Mouse (Mus musculus): ENCODE measurements around the gene Lce1a2. TPM values are rescaled to one million over a fixed set of nuclear protein-coding genes. Genes with fewer than 3 reads are reported as not detected.
A peak's percentile ranks its signal among the peaks of the same experiment; 100 is the strongest.
"Not testable (repeated sequence)": the region's sequence is repeated elsewhere in the genome, so short reads cannot be mapped to it uniquely, and the experiment has no call there.

The Lce1a2 gene
- total RNA-seq (2021) (not detected), polyA plus RNA-seq (2012; rRNA removed) (not detected in 2 replicates)
- long read RNA-seq, result 0 reads

- H3K27ac ChIP-seq, result no peak within 1 kb of the TSS
- H3K9ac ChIP-seq (ENCODE audit: low read depth, low read length), result no peak within 1 kb of the TSS
- TF ChIP-seq CTCF (IDR thresholded peaks at IDR 0.05), result no peak
- no peak for TF ChIP-seq POLR2A (IDR thresholded peaks at IDR 0.05; ENCODE audit: insufficient read depth, low read depth, low read length)
- no peak for TF ChIP-seq EP300 (IDR thresholded peaks at IDR 0.05; ENCODE audit: insufficient read depth, low read depth, low read length)
- no peaks in the 10 kb centered on the region for H3K36me3 ChIP-seq (ENCODE audit: control insufficient read depth, insufficient read depth, low read length)
- no peak within 1 kb of the TSS for H3K4me3 ChIP-seq
- no peaks in the 10 kb centered on the region for H3K27me3 ChIP-seq (ENCODE audit: control insufficient read depth, insufficient read depth, low read length)
- no peaks in the 10 kb centered on the region for H3K4me1 ChIP-seq (ENCODE audit: control insufficient read depth, insufficient read depth, low read length)
- intact Hi-C loops (cut with DNase I), result no loop called here
- no peak for DNase-seq
- H3K79me2 ChIP-seq (replicated peaks; ENCODE audit: control insufficient read depth, insufficient read depth, low read length), result no peaks in the 10 kb centered on the region
Measured at GRCm38 (mm10) chr3:92670215-92670614, at the start of gene Lce1a2. Gene Lce1a2 (minus strand): TSS chr3:92670315.

GRCm38 (mm10) chr3:92715122-92715521 lies 45.0 kb upstream of the Lce1a2 start:
- H3K4me3 ChIP-seq, result no peak overlapping the region
- DNase-seq, result no peak
- intact Hi-C loops (cut with DNase I), result no loop called here
- TF ChIP-seq CTCF (IDR thresholded peaks at IDR 0.05) (no peak), EP300 (IDR thresholded peaks at IDR 0.05; ENCODE audit: insufficient read depth, low read depth, low read length) (no peak), POLR2A (IDR thresholded peaks at IDR 0.05; ENCODE audit: insufficient read depth, low read depth, low read length) (no peak)
- H3K79me2 ChIP-seq (replicated peaks; ENCODE audit: control insufficient read depth, insufficient read depth, low read length), result no peaks in the 10 kb centered on the region
- H3K27me3 ChIP-seq (ENCODE audit: control insufficient read depth, insufficient read depth, low read length), result no peaks in the 10 kb centered on the region
- no peak overlapping the region for H3K27ac ChIP-seq
- no peaks in the 10 kb centered on the region for H3K4me1 ChIP-seq (ENCODE audit: control insufficient read depth, insufficient read depth, low read length)
- no peak overlapping the region for H3K9ac ChIP-seq (ENCODE audit: low read depth, low read length)
- H3K36me3 ChIP-seq (ENCODE audit: control insufficient read depth, insufficient read depth, low read length), result no peaks in the 10 kb centered on the region

- Histone ChIP-seq H3K27me3 (ENCODE audit: control insufficient read depth, insufficient read depth, low read length) (no peaks in the 10 kb centered on the region), H3K79me2 (replicated peaks; ENCODE audit: control insufficient read depth, insufficient read depth, low read length) (no peaks in the 10 kb centered on the region), H3K9ac (ENCODE audit: low read depth, low read length) (no peak within 1 kb of the TSS), H3K4me1 (ENCODE audit: control insufficient read depth, insufficient read depth, low read length) (no peaks in the 10 kb centered on the region), H3K36me3 (ENCODE audit: control insufficient read depth, insufficient read depth, low read length) (no peaks in the 10 kb centered on the region), H3K4me3 (no peak within 1 kb of the TSS), H3K27ac (no peak within 1 kb of the TSS)
- no peak for DNase-seq
- 76% methylated on average over 2 of the region's 2 CpGs for WGBS
- intact Hi-C loops (cut with DNase I), result no loop called here
- TF ChIP-seq POLR2A (IDR thresholded peaks at IDR 0.05; ENCODE audit: insufficient read depth, low read depth, low read length) (no peak), CTCF (IDR thresholded peaks at IDR 0.05) (no peak), EP300 (IDR thresholded peaks at IDR 0.05; ENCODE audit: insufficient read depth, low read depth, low read length) (no peak)
Measured at GRCm38 (mm10) chr3:92708974-92709373, 38.9 kb upstream of the Lce1a2 start, which contains the start of gene Lce1e. Gene Lce1e (minus strand): TSS chr3:92709074.

GRCm38 (mm10) chr3:92694613-92695012 lies 24.5 kb upstream of the Lce1a2 start:
- Histone ChIP-seq H3K79me2 (replicated peaks; ENCODE audit: control insufficient read depth, insufficient read depth, low read length) (no peaks in the 10 kb centered on the region), H3K27ac (no peak overlapping the region), H3K4me3 (no peak overlapping the region), H3K4me1 (ENCODE audit: control insufficient read depth, insufficient read depth, low read length) (no peaks in the 10 kb centered on the region), H3K9ac (ENCODE audit: low read depth, low read length) (no peak overlapping the region), H3K36me3 (ENCODE audit: control insufficient read depth, insufficient read depth, low read length) (no peaks in the 10 kb centered on the region), H3K27me3 (ENCODE audit: control insufficient read depth, insufficient read depth, low read length) (no peaks in the 10 kb centered on the region)
- intact Hi-C loops (cut with DNase I), result no loop called here
- 11% methylated on average over 1 of the region's 1 CpGs for WGBS
- TF ChIP-seq POLR2A (IDR thresholded peaks at IDR 0.05; ENCODE audit: insufficient read depth, low read depth, low read length) (no peak), CTCF (IDR thresholded peaks at IDR 0.05) (no peak), EP300 (IDR thresholded peaks at IDR 0.05; ENCODE audit: insufficient read depth, low read depth, low read length) (no peak)
- DNase-seq, result no peak

GRCm38 (mm10) chr3:92691688-92692087 lies 21.6 kb upstream of the Lce1a2 start:
- H3K27ac ChIP-seq, result no peak overlapping the region
- no peaks in the 10 kb centered on the region for H3K36me3 ChIP-seq (ENCODE audit: control insufficient read depth, insufficient read depth, low read length)
- H3K4me3 ChIP-seq, result no peak overlapping the region
- H3K27me3 ChIP-seq (ENCODE audit: control insufficient read depth, insufficient read depth, low read length), result no peaks in the 10 kb centered on the region
- TF ChIP-seq POLR2A (IDR thresholded peaks at IDR 0.05; ENCODE audit: insufficient read depth, low read depth, low read length) (no peak), EP300 (IDR thresholded peaks at IDR 0.05; ENCODE audit: insufficient read depth, low read depth, low read length) (no peak), CTCF (IDR thresholded peaks at IDR 0.05) (no peak)
- H3K4me1 ChIP-seq (ENCODE audit: control insufficient read depth, insufficient read depth, low read length), result no peaks in the 10 kb centered on the region
- no peak for DNase-seq
- intact Hi-C loops (cut with DNase I), result no loop called here
- H3K9ac ChIP-seq (ENCODE audit: low read depth, low read length), result no peak overlapping the region
- H3K79me2 ChIP-seq (replicated peaks; ENCODE audit: control insufficient read depth, insufficient read depth, low read length), result no peaks in the 10 kb centered on the region

- 65% methylated on average over 16 of the region's 16 CpGs for WGBS
- H3K4me3 ChIP-seq, result not testable (repeated sequence)
Measured at GRCm38 (mm10) chr3:92689154-92689553, 19.0 kb upstream of the Lce1a2 start.

More at GRCm38 (mm10) chr3:92689154-92689553, 19.0 kb upstream of the Lce1a2 start:
- H3K9ac ChIP-seq (ENCODE audit: low read depth, low read length); H3K79me2 ChIP-seq (replicated peaks; ENCODE audit: control insufficient read depth, insufficient read depth, low read length); H3K4me1 ChIP-seq (ENCODE audit: control insufficient read depth, insufficient read depth, low read length); H3K27me3 ChIP-seq (ENCODE audit: control insufficient read depth, insufficient read depth, low read length); H3K27ac ChIP-seq; H3K36me3 ChIP-seq (ENCODE audit: control insufficient read depth, insufficient read depth, low read length); intact Hi-C loops (cut with DNase I): not testable (repeated sequence)
- peak in 1 of 2 experiments; percentile 27 for DNase-seq
